Mouse (Mus musculus) heart, postnatal 14 days (tissue): ENCODE measurements around the gene Phldb3. TPM values are rescaled to one million over a fixed set of nuclear protein-coding genes. Genes with fewer than 3 reads are reported as not detected.

Source experiments
- DNase-seq, 2 experiments: peaks; one replicate each; pipeline ENCODE4 v3.0.0; 2021 to 2022
- intact Hi-C: fragments of 180-260 bp; cut with DNase I; formaldehyde crosslinking; loops from one replicate; pipeline ENCODE4 v1.15.1; 2025
- long read RNA-seq, 2 experiments: library from polyadenylated mRNA; stranded (forward); transcript quantifications; one replicate each; pipeline ENCODE4 v2.0.0; 2021
- total RNA-seq, 2 experiments: library from RNA; stranded (reverse); gene quantifications; 2 replicates each; pipeline ENCODE4 v1.2.3; 2021

Phldb3 gene
- total RNA-seq = under 1 TPM; 0.51 to 0.55 TPM
- long read RNA-seq, experiment 1 = 0 reads
- long read RNA-seq, experiment 2 = 0 reads

DNA sequence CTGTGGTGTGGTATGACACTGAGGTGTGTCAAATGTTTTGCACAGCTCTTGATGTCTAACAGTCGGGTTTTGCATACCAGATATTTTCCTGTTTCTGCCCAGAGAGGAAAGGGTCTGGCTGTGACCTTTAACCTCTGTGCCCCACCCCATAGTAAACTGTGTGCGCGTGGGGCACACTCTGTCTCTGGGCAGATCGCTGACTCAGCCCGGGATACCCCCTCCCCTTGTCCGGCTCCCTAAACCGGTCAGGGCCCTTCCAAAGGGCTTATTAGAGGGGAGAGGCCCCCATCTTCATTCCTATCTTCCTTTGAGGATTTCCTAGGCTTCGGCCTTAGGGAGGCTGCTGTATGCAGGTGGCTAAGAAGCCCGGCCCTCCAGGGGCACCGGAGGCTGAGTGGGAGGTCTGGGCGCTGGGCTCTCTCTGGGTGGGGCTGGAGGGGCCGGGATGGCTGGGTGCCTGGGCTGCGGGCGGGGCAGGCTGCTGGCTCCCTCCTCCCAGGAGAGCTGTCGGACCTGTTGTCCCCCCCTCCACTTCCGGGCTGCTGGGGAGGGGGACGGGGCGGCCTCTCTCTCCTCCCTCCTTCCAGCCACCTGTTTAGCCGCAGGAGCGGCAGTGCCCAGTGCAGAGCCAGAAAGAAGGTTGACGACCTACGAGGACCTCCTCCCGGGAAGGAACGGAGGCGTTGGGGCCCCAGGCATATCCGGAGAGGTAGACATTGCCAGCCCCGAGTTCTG is at the start of gene Phldb3:
Gene Phldb3 (plus strand): TSS at position 620 of the 735 bp plus-strand sequence.
- no peak for DNase-seq

GRCm38 (mm10) chr7:24561450-24561849 is 49.1 kb upstream of the Phldb3 start:
- DNase-seq = no peak
- intact Hi-C loops = no loop called here

More for the DNA sequence above, at the start of gene Phldb3:
- intact Hi-C loops = no loop called here

- no peak for DNase-seq
- intact Hi-C loops = no loop called here
Measured at GRCm38 (mm10) chr7:24563191-24563836, 47.2 kb upstream of the Phldb3 start.

GRCm38 (mm10) chr7:24563837-24564206 is 46.7 kb upstream of the Phldb3 start:
- intact Hi-C loops = loop anchor here (2.0 kb wide), 1 partner anchor 91 kb away; no protein-coding TSS in a partner anchor
- no peak for DNase-seq

DNA sequence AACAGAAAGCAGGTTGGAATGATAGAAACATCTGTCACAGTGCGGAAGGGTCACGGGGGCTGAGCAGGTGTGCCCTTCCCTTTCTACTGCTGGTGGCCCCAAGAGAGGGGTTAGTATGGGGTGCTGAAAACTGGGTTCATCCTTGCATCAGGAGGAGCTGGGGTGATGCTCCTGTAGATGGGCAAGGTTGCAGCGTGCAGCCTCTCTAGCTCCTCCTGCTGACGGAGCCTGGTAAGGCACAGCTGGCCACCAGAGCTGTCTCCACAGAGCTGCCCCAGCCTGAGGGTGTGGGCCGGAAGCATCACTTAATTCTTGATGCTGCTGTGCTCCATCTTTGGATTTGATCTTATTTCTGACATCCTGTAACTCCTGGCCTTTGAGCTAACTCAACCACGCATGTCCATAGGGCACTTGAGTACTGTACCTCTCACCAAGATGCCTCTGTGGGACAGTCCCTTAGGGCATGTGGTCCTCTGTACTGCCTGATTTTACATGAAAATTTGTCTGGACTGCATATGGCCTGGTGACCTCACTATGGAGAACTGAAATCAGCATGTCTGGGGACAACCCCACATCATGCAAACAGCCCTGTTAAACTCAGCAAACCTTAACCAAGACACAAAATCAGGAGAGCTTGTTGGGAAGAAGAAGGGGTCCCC is 45.8 kb upstream of the Phldb3 start:
- peak; percentile 70 to 87 for DNase-seq
- intact Hi-C loops = loop anchor here (2.0 kb wide), 1 partner anchor 92 kb away; no protein-coding TSS in a partner anchor

GRCm38 (mm10) chr7:24565627-24566026 is 44.9 kb upstream of the Phldb3 start:
- intact Hi-C loops = loop anchor here (2.0 kb wide), 1 partner anchor 93 kb away; no protein-coding TSS in a partner anchor
- no peak for DNase-seq

GRCm38 (mm10) chr7:24566206-24566605 is 44.4 kb upstream of the Phldb3 start:
- intact Hi-C loops = no loop called here
- DNase-seq = no peak

DNA sequence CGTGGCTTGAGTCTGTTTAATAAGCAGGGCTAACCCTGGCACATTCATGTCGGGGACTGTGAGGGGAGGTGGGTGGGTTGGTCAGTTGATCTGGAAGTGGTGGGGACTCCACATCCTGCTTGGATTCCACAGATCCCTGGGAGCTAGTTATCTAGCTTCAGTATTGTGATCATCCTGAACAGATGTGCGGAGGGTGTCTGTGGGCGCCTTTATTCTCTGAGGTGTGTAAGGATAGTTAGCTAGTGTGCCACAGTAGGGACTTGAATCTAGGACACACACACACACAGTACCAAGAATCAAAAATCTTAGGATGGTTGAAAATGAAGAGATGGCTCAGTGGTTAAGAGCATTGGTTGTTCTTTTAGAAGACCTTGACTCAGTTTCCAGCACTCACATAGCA is 42.1 kb upstream of the Phldb3 start:
- intact Hi-C loops = loop anchor here (2.0 kb wide), 1 partner anchor 16 kb away; no protein-coding TSS in a partner anchor
- DNase-seq = no peak

- intact Hi-C loops = no loop called here
- no peak for DNase-seq
Measured at GRCm38 (mm10) chr7:24571071-24571470, 39.5 kb upstream of the Phldb3 start.

- intact Hi-C loops = no loop called here
- DNase-seq = no peak
Measured at GRCm38 (mm10) chr7:24572455-24572854, 38.1 kb upstream of the Phldb3 start.

GRCm38 (mm10) chr7:24574224-24574796 is 36.3 kb upstream of the Phldb3 start:
- intact Hi-C loops = no loop called here
- no peak for DNase-seq

- intact Hi-C loops = no loop called here
- DNase-seq = no peak
Measured at GRCm38 (mm10) chr7:24577811-24578210, 32.8 kb upstream of the Phldb3 start.

- intact Hi-C loops = loop anchor here (2.0 kb wide), 1 partner anchor 16 kb away; no protein-coding TSS in a partner anchor
- no peak for DNase-seq
Measured at GRCm38 (mm10) chr7:24584876-24585275, 25.7 kb upstream of the Phldb3 start.

DNA sequence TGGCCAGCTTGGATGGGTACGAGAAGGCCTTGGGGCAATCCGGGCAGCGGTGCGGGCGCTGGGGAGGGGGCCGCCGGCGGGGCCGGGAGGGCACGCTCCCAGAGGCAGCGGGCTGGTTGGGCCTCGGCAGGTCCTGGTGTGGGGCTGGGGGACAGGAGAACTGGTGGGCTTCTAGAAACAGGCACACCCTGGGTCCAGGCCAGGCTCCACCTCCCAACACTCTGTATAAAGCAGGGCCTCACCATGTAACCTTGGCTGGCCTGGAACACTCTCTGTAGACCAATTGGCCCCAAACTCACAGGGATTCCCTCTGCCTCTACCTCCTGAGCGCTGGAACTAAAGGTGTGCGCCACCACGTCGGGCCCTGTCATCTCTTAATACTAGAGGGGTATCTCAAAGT is 24.6 kb upstream of the Phldb3 start:
- no peak for DNase-seq
- intact Hi-C loops = loop anchor here (2.0 kb wide), 1 partner anchor 17 kb away; no protein-coding TSS in a partner anchor

DNA sequence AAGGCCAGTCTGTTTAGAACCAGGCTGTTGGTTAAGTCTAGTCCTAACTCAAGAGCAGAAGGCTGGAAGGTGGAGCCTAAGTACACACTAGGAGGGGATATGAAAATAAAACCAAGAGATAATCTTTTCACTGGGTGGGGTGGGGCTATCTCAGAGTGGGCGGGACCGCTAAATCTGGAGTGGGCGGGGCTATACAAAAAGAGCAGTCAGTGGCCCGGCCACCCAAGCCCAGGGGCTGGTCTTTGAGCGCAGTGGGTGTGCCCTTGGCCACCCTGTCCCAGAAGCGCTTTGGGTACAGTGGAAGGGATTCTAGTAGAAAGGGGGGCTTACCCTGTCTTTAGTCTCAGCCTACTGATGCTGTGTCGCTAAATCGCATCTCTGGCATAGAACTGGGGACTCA is 23.7 kb upstream of the Phldb3 start:
- DNase-seq = no peak
- intact Hi-C loops = no loop called here

DNA sequence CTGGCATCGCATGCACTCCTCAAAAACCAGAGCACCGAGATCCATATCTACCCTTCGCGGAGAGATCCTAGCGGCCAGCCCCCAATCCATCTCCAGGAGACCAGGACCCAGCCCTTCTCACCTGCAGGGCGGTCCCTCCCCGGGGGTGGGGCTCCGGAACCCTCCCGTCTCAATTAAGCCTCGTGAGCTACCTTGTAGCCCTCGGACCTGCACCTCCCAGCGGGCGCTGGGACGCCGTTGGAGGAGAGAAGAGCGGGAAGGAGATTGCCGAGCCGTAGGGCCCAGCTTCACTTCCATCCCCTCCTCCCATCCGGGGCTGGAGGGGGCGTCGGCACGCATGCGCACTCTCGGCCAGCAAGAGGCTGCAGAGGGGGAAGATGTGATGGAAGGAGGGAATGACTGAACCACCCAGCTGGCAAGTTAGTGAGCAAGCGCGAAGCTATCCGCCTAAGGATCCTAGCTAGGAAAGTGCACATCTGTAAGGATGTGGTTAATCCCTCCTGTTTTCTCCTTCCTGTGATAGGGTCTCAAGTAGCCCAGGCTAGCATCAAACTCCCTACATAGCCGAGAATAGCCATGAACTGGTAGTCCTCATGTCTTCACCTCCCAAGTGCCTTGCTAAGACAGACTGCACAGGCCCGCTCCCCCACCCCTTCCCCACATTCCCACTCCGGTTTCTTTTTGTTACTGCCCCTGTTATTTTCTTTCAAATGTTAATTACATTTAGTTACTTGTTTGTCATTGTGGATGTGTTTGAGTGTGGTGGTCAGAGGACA is 23.0 kb upstream of the Phldb3 start, which contains the start of the genes Ethe1 and Zfp575:
Gene Ethe1 (plus strand): TSS at position 214 of the 776 bp plus-strand sequence.
Gene Zfp575 (minus strand): TSS at position 312 of the 776 bp plus-strand sequence.
- intact Hi-C loops = no loop called here
- DNase-seq = peak; percentile 70 to 71

GRCm38 (mm10) chr7:24588336-24588735 is 22.2 kb upstream of the Phldb3 start:
- intact Hi-C loops = no loop called here
- DNase-seq = peak; percentile 40 to 54

- no peak for DNase-seq
- intact Hi-C loops = loop anchor here (5.0 kb wide), 1 partner anchor 44 kb away; the partner anchor contains the start of genes Pinlyp and Xrcc1
Measured at GRCm38 (mm10) chr7:24591735-24592134, 18.8 kb upstream of the Phldb3 start.

DNA sequence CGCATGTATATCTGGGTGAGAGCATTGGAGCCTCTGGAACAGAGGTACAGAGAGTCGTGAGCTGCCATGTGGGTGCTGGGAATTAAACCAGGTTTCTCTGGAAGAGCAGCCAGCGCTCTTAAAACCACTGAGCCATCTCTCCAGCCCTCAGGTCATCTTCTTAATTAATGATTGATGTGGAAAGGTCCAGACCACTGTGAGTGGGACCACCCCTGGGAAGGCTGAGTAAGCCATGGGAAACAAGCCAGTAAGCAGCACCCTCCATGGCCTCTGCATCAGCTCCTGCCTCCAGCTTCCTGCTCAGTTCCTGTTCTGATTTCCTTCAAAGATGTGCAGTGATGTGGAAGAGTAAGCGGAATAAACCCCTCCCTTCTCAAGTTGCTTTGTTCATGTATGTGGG is 18.4 kb upstream of the Phldb3 start:
- DNase-seq = no peak
- intact Hi-C loops = loop anchor here (5.0 kb wide), 1 partner anchor 45 kb away; the partner anchor contains the start of genes Pinlyp and Xrcc1
